Mouse (Mus musculus) adrenal gland, postnatal 0 days (tissue): Measurements from ENCODE around the gene A1cf. TPM values are rescaled to one million over a fixed set of nuclear protein-coding genes. Genes with fewer than 3 reads are reported as not detected.

ENCODE experiments used
- polyA plus RNA-seq: library from polyadenylated mRNA; unstranded; fragments of >200 nt; fragmentation: Nextera tagmentation; extraction: Ambion mirVana; gene quantifications from 2 replicates; pipeline ENCODE4 v1.2.1, GENCODE M21; 2015

The A1cf gene
- 0.55 and 0.68 TPM in 2 replicates for polyA plus RNA-seq

GRCm38 (mm10) chr19:31868521-31868920 lies at the start of gene A1cf:
Gene A1cf, plus strand, starts transcription at chr19:31868764.

Other genes starting within 250 kb of the A1cf start
- gene Prkg1, start 103.7 kb upstream of the A1cf start, polyA plus RNA-seq = 3.7 and 6.3 TPM in 2 replicates
- gene Asah2, start 239.4 kb downstream of the A1cf start, polyA plus RNA-seq = 1.3 and 3.2 TPM in 2 replicates